Mouse (Mus musculus) lung, postnatal 0 days (tissue): ENCODE data around the gene Ift74.

ENCODE experiments used
- CTCF ChIP-seq: IDR thresholded peaks from 2 replicates; pipeline ENCODE4 v1.5.1; 2016; ENCODE audit warnings: antibody characterized with exemption, mild to moderate bottlenecking
- EP300 ChIP-seq: IDR thresholded peaks from 2 replicates; pipeline ENCODE4 v1.6.1; 2016; ENCODE audit warnings: antibody characterized with exemption, mild to moderate bottlenecking, control low read depth

DNA sequence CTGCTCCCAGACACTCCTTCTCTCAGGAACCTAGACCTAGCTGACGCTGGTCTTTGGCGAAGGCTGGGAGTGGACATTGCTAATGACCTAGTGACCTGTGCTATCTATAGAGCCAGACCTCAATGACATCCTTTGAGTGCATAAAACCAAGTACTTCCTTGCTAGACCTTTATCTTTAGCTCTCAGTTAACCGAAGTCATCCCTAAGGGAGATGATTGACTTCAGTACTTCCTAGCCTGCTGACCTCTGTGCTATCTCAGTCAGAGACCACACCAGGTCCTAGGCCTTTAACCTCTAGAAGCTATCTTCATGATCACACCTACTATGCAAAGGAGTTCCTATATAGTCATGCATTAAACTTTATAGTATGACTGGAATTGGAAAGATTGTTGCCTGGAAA, 4.0 kb upstream of the Ift74 start:
- TF ChIP-seq CTCF (no peak), EP300 (no peak)
